Mouse (Mus musculus) kidney, embryonic 16.5 days (tissue): ENCODE data around the gene Tmprss4. TPM values are rescaled to one million over a fixed set of nuclear protein-coding genes. Genes with fewer than 3 reads are reported as not detected.

ENCODE experiments used
- ATAC-seq: fragments of 200-750 bp; cut with Nextera tagmentation; 2 replicates; pipeline ENCODE4 v1.8.0; 2017; ENCODE audit warnings: moderate TSS enrichment; ENCODE audit not compliant: low FRiP score, low TSS enrichment
- H3K27ac ChIP-seq: fragments of 300-500 bp; sonication (generic); 2 replicates; pipeline ENCODE4 v1.5.1; 2014; ENCODE audit warnings: low read length
- H3K27me3 ChIP-seq: fragments of 300-500 bp; sonication (generic); 2 replicates; pipeline ENCODE4 v1.6.1; 2014; ENCODE audit warnings: low read length, control low read depth, mixed read lengths; ENCODE audit not compliant: insufficient read depth
- H3K36me3 ChIP-seq: fragments of 300-500 bp; sonication (generic); 2 replicates; pipeline ENCODE4 v1.6.1; 2014; ENCODE audit warnings: low read length, control low read depth, mixed read lengths; ENCODE audit not compliant: insufficient read depth
- H3K4me1 ChIP-seq: fragments of 300-500 bp; sonication (generic); 2 replicates; pipeline ENCODE4 v1.6.1; 2014; ENCODE audit warnings: low read length, control low read depth, mixed read lengths; ENCODE audit not compliant: insufficient read depth
- H3K4me2 ChIP-seq: fragments of 300-500 bp; sonication (generic); replicated peaks from 2 replicates; pipeline ENCODE4 v1.6.1; 2014; ENCODE audit warnings: low read depth, low read length
- H3K4me3 ChIP-seq: fragments of 300-500 bp; sonication (generic); 2 replicates; pipeline ENCODE4 v1.5.1; 2014; ENCODE audit warnings: mild to moderate bottlenecking, low read length
- H3K9ac ChIP-seq: fragments of 300-500 bp; sonication (generic); replicated peaks from 2 replicates; pipeline ENCODE4 v1.6.1; 2014; ENCODE audit warnings: low read length
- H3K9me3 ChIP-seq: fragments of 300-500 bp; sonication (generic); 2 replicates; pipeline ENCODE4 v1.6.1; 2016; ENCODE audit warnings: low read length, control low read depth
- WGBS: fragments of 180-500 bp; shearing (Covaris S2); extraction: QIAGEN DNeasy Blood & Tissue Kit; methylation state at CpG from one replicate; pipeline ENCODE4 v1.1.7; 2014; 5-methylcytosine and 5-hydroxymethylcytosine counted together
- polyA plus RNA-seq: library from polyadenylated mRNA; unstranded; fragments of >200 nt; fragmentation: Nextera tagmentation; extraction: Ambion mirVana; gene quantifications from 2 replicates; pipeline ENCODE4 v1.2.1, GENCODE M21; 2015

Tmprss4 gene
- polyA plus RNA-seq, 1 experiment from 2014 or later, result 0.61 TPM

DNA sequence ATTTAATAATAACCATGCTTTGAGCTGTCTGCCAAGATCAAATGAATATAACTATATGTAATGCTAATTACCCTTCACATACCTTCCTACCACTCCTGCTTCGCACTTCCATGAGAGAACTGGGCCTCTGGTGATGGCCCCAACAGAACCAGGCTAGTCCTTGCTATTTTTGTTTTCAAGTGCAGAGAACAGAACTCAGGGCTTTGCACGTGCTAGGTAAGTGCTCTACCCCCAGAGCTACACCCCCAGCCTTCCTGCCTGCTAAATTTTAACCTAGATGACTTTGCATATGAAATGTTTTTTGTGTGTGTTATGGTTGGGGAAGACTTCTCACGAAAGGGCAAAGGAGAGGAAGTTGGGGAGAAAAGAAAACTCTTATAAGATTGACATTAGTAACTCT lies 21.4 kb downstream of the Tmprss4 start:
- Histone ChIP-seq H3K4me1 (no peaks in the 10 kb centered on the region), H3K4me2 (no peak overlapping the region), H3K36me3 (no peaks in the 10 kb centered on the region), H3K27ac (no peak overlapping the region), H3K27me3 (no peaks in the 10 kb centered on the region), H3K4me3 (no peak overlapping the region), H3K9me3 (no peaks in the 10 kb centered on the region), H3K9ac (no peak overlapping the region)
- ATAC-seq, result no peak
- WGBS, result 47% methylated on average over 3 of the region's 3 CpGs

DNA sequence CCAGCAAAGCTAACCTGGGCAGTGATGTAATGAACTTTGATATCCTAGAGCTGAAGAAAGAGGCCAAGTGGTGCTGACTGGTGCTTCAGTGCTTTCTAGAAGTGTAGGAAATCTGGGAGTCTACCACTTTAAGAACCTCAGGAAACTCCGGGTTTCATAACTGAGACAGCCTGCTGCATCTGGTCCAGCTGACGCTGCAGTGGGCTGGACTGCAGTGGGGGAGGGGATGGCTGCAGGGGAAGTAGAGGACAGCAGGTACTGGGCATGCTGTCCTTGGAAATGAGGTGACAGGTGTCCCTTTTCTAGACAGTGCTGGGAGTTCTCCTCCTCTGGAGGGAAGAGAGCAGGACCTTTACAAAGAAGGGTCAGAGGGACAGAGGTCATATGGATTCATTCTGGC lies 22.1 kb downstream of the Tmprss4 start, which contains the start of gene BC049352:
Gene BC049352, plus strand, starts transcription at position 238 of the 400 bp plus-strand sequence.
- H3K9ac ChIP-seq, result no peak within 1 kb of the TSS
- no peak for ATAC-seq
- H3K27me3 ChIP-seq, result no peaks in the 10 kb centered on the region
- no peaks in the 10 kb centered on the region for H3K4me1 ChIP-seq
- 9% methylated on average over 2 of the region's 2 CpGs for WGBS
- no peaks in the 10 kb centered on the region for H3K36me3 ChIP-seq
- no peak within 1 kb of the TSS for H3K27ac ChIP-seq
- H3K9me3 ChIP-seq, result no peaks in the 10 kb centered on the region
- no peak within 1 kb of the TSS for H3K4me2 ChIP-seq
- H3K4me3 ChIP-seq, result no peak within 1 kb of the TSS

DNA sequence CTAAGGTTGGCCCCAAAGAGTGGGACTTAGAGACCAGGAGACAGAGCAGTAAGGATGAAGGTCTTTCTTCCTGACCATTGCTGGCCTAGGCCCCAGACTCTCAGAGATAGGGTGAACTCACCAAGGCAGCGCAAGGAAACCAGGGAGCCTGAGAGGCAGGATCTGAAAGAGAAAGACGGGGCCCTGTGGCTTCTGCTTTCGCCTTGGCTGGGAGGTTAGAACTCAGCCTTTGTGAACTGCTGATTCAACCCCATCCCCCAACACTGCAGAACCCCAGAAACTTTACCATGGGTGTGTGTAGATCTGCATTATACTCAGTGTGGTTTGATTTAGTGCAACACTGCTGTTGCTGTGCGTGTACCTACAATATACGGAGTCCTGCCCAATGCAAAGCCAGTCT lies 24.6 kb downstream of the Tmprss4 start:
- H3K4me1 ChIP-seq, result no peaks in the 10 kb centered on the region
- H3K27ac ChIP-seq, result no peak overlapping the region
- no peak for ATAC-seq
- no peak overlapping the region for H3K4me2 ChIP-seq
- no peaks in the 10 kb centered on the region for H3K9me3 ChIP-seq
- H3K9ac ChIP-seq, result no peak overlapping the region
- 86% methylated on average over 5 of the region's 5 CpGs for WGBS
- H3K36me3 ChIP-seq, result no peaks in the 10 kb centered on the region
- H3K4me3 ChIP-seq, result no peak overlapping the region
- H3K27me3 ChIP-seq, result no peaks in the 10 kb centered on the region

DNA sequence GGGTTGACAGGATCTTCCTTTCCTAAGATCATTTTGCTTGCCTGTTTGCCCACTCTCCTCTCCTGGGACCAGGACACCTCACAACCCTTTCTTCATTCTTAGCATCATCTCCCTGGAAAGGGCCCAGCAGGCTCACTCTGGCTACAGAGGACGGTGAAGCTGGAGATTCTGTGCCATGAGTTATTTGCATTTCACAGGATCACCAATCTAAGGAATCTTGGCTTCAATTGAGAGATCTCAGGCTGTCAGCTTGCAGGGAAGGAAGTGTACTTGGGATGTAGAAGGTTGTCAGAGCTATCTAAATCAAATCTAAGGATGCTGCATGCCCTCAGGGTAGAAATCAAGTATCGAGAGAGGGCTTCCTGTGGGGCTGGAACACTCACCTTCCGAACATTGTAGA lies 30.4 kb downstream of the Tmprss4 start:
- WGBS, result 67% methylated on average over 3 of the region's 3 CpGs
- ATAC-seq, result no peak

DNA sequence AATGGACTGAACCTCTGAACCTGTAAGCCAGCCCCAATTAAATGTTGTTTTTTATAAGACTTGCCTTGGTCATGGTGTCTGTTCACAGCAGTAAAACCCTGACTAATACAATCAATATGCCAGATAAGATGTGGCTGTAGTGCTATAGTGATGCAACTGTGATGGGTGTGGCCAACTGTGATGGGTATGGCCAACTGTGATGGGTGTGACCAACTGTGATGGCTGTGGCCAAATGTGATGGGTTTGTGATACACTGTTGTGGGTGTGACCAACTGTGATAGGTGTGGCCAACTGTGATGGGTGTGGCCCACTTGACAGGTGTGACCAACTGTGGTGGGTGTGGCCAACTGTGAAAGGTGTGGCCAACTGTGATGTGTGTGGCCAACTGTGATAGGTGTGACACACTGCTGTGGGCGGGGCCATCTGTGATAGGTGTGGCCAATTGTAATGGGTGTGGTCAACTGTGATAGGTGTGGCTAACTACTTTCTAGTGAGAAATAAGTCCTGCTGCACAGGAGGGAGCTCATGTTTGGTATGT lies 32.8 kb downstream of the Tmprss4 start:
- Histone ChIP-seq H3K4me1 (no peaks in the 10 kb centered on the region), H3K27me3 (no peaks in the 10 kb centered on the region), H3K9me3 (peaks cover 3% of the 10 kb centered on the region; the same call in 1 of the 2 replicates), H3K27ac (no peak overlapping the region), H3K9ac (no peak overlapping the region), H3K36me3 (no peaks in the 10 kb centered on the region), H3K4me2 (no peak overlapping the region), H3K4me3 (no peak overlapping the region)
- 76% methylated on average over 1 of the region's 1 CpGs for WGBS
- no peak for ATAC-seq

More for the DNA sequence above, 30.4 kb downstream of the Tmprss4 start:
- no peak overlapping the region for H3K27ac ChIP-seq
- peaks cover 3% of the 10 kb centered on the region; the same call in 1 of the 2 replicates for H3K9me3 ChIP-seq
- H3K4me1 ChIP-seq, result no peaks in the 10 kb centered on the region
- H3K4me3 ChIP-seq, result no peak overlapping the region
- no peak overlapping the region for H3K9ac ChIP-seq
- H3K27me3 ChIP-seq, result no peaks in the 10 kb centered on the region
- H3K4me2 ChIP-seq, result no peak overlapping the region
- no peaks in the 10 kb centered on the region for H3K36me3 ChIP-seq

DNA sequence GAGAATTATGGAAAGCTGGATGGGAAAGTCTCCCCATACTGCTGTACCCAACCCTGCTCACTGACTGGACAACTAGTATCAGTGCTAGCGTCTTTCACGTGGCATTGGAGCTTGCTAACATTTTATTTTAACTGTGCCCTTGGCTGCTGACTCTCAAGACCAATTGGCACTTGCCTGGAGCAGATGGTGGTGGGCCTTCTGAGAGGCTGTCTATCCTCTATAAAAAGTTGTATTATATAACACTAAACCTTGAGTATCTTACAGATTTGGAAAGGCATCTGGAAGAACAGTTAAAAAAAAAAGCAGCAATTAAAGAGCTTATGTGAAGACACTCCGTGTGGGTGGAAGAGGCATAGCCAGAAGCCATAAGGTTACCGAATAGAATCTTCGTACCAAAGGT lies 33.7 kb downstream of the Tmprss4 start:
- Histone ChIP-seq H3K27ac (no peak overlapping the region), H3K4me3 (no peak overlapping the region), H3K9ac (no peak overlapping the region), H3K4me2 (no peak overlapping the region), H3K9me3 (peaks cover 3% of the 10 kb centered on the region; the same call in 1 of the 2 replicates), H3K36me3 (no peaks in the 10 kb centered on the region), H3K27me3 (no peaks in the 10 kb centered on the region), H3K4me1 (no peaks in the 10 kb centered on the region)
- WGBS, result 92% methylated on average over 5 of the region's 5 CpGs
- ATAC-seq, result no peak

DNA sequence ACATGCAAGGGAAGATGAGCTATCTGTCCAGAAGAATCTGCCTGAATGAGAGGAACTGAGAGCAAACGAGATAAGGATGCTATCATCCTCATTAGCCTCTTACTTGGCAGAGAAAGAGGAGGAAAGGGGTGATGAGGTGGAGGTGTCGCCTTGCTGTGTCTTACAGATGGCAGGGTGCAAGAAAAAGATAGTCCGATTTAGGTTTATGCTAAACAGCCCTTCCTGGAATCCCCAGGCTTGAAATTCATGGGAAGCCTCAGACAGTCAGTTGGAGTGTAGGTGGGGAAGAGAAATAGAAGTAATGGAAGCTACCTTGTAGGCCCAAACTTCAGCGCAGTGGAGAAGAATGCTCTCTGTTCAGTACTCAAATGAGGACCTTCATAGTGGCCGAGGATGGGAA lies 36.0 kb downstream of the Tmprss4 start:
- Histone ChIP-seq H3K36me3 (no peaks in the 10 kb centered on the region), H3K9ac (no peak overlapping the region), H3K27me3 (no peaks in the 10 kb centered on the region), H3K9me3 (peaks cover 3% of the 10 kb centered on the region; the same call in 1 of the 2 replicates), H3K27ac (no peak overlapping the region), H3K4me3 (no peak overlapping the region), H3K4me2 (no peak overlapping the region), H3K4me1 (no peaks in the 10 kb centered on the region)
- WGBS, result 73% methylated on average over 5 of the region's 5 CpGs
- no peak for ATAC-seq

DNA sequence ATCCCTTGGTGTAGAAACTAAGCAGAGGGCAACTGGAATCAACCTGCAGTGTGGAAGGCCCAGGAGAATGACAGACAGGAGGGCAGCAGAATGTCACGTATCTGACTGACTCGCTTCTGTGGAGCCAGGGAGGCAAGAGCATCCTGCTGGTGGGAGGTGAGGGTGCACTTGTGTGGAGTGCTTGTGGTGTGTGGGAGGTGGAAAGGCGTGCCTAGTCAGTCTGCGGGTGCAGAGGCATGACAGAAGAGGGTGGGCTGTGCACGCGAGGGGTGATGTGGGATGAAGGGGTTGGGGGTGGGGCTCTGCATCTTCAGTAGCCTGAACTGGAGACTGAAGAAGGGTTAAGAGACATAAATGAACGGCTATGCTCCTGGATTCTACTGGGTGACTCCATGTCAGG lies 50.5 kb downstream of the Tmprss4 start:
- no peak for ATAC-seq
- H3K36me3 ChIP-seq, result no peaks in the 10 kb centered on the region
- no peaks in the 10 kb centered on the region for H3K4me1 ChIP-seq
- no peak overlapping the region for H3K27ac ChIP-seq
- H3K4me2 ChIP-seq, result no peak overlapping the region
- WGBS, result 42% methylated on average over 7 of the region's 7 CpGs
- H3K27me3 ChIP-seq, result peaks cover 10% of the 10 kb centered on the region
- H3K4me3 ChIP-seq, result no peak overlapping the region
- H3K9ac ChIP-seq, result no peak overlapping the region
- no peaks in the 10 kb centered on the region for H3K9me3 ChIP-seq

DNA sequence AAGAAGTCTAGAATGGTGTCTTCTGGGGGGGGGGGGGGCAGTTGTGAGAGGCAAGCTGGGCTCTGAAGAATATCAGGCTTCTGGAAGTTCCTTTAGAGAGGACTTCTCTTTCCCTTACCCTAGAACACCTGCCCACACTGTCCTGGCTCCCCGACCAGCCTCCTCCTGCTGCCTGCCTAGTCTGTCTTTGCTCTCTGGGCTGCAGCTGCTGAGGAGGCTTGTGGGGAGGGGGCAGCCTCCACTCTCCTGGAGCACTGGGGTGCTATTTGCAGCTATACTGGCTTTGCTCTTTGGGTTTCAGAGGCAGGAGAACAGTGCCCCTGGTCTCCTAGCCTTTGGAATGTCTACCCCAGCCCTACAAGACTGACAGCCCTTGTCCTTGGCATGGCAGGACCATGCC lies 53.0 kb downstream of the Tmprss4 start:
- ATAC-seq, result no peak
- Histone ChIP-seq H3K4me3 (no peak overlapping the region), H3K36me3 (no peaks in the 10 kb centered on the region), H3K9ac (no peak overlapping the region), H3K4me2 (no peak overlapping the region), H3K4me1 (peaks cover 2% of the 10 kb centered on the region), H3K27me3 (peaks cover 30% of the 10 kb centered on the region), H3K27ac (no peak overlapping the region), H3K9me3 (no peaks in the 10 kb centered on the region)
- 86% methylated on average over 1 of the region's 1 CpGs for WGBS

DNA sequence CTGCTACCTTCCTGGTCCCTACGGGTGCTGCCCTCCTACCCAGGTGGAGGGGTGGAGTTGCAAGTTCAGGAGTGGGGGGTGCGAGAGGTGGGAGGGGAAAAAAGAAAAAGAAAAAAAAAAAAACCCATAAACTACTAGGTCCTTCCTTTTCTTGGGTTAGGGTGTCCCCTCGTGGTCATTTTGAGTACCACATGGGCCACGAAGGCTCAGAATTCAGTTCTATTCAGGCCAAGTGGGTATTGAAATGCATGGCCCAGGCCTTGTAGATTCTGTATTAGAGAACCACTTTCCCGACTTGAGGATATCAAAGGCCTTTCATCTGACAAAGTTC lies 57.7 kb downstream of the Tmprss4 start:
- 3% methylated on average over 5 of the region's 5 CpGs for whole genome bisulfite sequencing
- peaks cover 73% of the 10 kb centered on the region for H3K27me3 ChIP-seq
- H3K27ac ChIP-seq, result no peak overlapping the region
- no peak for ATAC-seq
- H3K4me3 ChIP-seq, result peak overlapping the region; percentile 38
- peak overlapping the region; percentile 71 for H3K4me2 ChIP-seq
- peaks cover 8% of the 10 kb centered on the region for H3K4me1 ChIP-seq
- H3K9me3 ChIP-seq, result no peaks in the 10 kb centered on the region
- H3K9ac ChIP-seq, result peak overlapping the region; percentile 42
- no peaks in the 10 kb centered on the region for H3K36me3 ChIP-seq
